Mouse (Mus musculus): ENCODE data around the gene Ncoa7. TPM values are rescaled to one million over a fixed set of nuclear protein-coding genes. Genes with fewer than 3 reads are reported as not detected.

Gene Ncoa7
- polyA plus RNA-seq, 1 experiment from 2014 or later: 19.1 TPM

DNA sequence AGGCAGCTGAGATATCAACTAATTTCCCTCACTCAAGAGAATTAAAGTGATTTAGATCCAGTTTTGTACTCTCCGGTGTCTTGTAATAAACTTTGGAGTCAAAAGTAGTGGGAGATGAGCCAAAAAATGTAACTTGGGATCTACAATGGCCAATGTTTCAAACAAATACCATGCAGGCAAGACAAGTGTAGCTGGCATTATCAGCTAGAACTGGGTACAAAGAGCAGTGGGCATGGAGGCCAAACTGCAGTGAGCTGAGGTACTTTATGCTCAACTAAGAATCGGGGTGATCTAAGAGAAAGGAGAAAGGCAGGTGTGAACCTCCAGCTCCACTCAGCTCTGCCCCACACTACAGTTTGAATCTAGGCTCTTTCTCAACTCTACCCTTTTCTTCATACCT, 28.7 kb downstream of the Ncoa7 start:
- H3K4me2 ChIP-seq (replicated peaks; ENCODE audit: low read depth, low read length): no peak overlapping the region
- H3K9ac ChIP-seq (ENCODE audit: low read depth, low read length): no peak overlapping the region
- H3K4me1 ChIP-seq (ENCODE audit: control insufficient read depth, insufficient read depth, low read length): no peaks in the 10 kb centered on the region
- no peak overlapping the region for H3K4me3 ChIP-seq (ENCODE audit: low read length)
- WGBS: 84% methylated on average over 2 of the region's 2 CpGs
- no peaks in the 10 kb centered on the region for H3K27me3 ChIP-seq (ENCODE audit: control insufficient read depth, insufficient read depth, low read length)
- H3K9me3 ChIP-seq (ENCODE audit: control insufficient read depth, low read length): no peaks in the 10 kb centered on the region
- no peaks in the 10 kb centered on the region for H3K36me3 ChIP-seq (ENCODE audit: control insufficient read depth, insufficient read depth, low read length)
- no peak for ATAC-seq (ENCODE audit: low FRiP score, low TSS enrichment)
- H3K27ac ChIP-seq (ENCODE audit: low read depth, low read length): no peak overlapping the region

DNA sequence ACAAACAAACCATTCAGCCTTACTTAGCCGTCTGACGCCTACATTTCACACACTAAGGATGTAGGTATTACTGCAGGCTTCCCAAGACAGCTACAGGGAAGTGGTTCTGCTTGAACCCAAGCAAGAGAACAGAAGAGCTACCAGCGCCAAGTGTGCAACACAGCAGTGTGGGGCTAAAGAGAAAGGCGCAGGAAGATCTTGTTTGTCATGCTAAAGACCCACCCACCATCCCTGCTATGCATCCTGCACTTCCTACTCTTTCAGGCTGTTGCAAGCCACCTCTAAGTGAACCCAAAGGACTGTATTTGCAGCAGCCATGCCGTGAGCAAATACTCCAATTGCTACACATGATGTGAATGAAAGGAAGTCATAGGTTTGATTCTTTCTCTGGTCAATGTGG, 29.9 kb downstream of the Ncoa7 start:
- Histone ChIP-seq H3K9me3 (ENCODE audit: control insufficient read depth, low read length) (no peaks in the 10 kb centered on the region), H3K9ac (ENCODE audit: low read depth, low read length) (no peak overlapping the region), H3K27ac (ENCODE audit: low read depth, low read length) (no peak overlapping the region), H3K4me2 (replicated peaks; ENCODE audit: low read depth, low read length) (no peak overlapping the region), H3K36me3 (ENCODE audit: control insufficient read depth, insufficient read depth, low read length) (no peaks in the 10 kb centered on the region), H3K4me1 (ENCODE audit: control insufficient read depth, insufficient read depth, low read length) (no peaks in the 10 kb centered on the region), H3K4me3 (ENCODE audit: low read length) (no peak overlapping the region), H3K27me3 (ENCODE audit: control insufficient read depth, insufficient read depth, low read length) (no peaks in the 10 kb centered on the region)
- ATAC-seq (ENCODE audit: low FRiP score, low TSS enrichment): no peak
- 77% methylated on average over 5 of the region's 5 CpGs for WGBS

DNA sequence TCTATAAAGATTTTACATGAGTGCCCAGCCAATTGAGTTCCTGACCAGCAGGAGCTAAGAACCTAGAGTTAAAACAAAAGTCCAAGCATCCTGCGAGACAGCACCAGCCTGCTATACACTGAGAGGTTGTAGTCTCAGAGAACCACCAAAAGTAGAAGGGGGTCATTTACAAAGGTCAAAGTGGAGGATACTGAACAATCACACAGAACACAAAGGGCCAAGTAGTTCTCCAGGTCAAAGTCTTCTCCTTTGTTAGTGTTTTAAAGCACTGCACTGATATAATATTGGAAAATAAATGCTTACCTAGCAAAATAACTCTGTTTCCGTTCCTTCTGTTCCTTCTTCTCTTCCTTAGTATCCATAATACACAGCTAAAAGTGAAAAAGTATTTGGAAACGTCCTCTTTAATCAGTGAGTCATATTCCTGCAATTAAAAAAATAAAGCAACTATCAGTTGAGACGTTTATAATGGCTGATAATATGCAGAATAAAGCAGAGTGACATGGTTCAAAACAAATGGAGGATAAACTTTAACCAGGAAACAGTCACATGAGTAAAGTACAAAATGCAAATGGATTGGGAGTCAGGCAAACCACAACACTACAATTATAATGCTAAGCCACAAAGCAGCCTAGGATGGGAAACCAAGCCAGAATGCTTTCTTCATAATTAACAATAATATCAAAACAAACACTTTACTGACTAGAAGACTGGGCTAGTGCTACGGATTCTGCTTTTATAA, 31.5 kb downstream of the Ncoa7 start:
- 90% methylated on average over 5 of the region's 5 CpGs for WGBS

DNA sequence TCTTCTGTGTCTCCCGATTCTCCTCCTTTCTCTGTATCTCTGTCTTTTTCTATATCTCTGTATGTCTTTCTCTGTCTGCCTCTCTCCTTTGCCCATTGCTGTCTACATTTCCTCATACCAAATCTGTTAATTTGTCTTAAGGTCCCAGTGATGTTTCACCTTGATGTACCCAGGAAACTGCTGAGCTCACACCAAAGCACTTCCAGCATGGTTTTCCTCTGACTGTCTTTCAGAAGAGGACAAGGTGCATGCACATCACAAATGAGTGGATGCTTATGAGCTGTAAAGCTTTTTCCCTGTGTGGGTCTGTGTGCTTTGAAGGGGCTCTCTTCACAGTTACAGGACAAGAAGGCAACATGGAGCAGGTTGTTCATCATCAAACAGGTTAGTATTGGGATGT, 34.3 kb downstream of the Ncoa7 start:
- H3K27ac ChIP-seq (ENCODE audit: low read depth, low read length): no peak overlapping the region
- no peaks in the 10 kb centered on the region for H3K36me3 ChIP-seq (ENCODE audit: control insufficient read depth, insufficient read depth, low read length)
- H3K9ac ChIP-seq (ENCODE audit: low read depth, low read length): no peak overlapping the region
- no peak overlapping the region for H3K4me2 ChIP-seq (replicated peaks; ENCODE audit: low read depth, low read length)
- no peak overlapping the region for H3K4me3 ChIP-seq (ENCODE audit: low read length)
- 100% methylated on average over 1 of the region's 1 CpGs for WGBS
- no peaks in the 10 kb centered on the region for H3K4me1 ChIP-seq (ENCODE audit: control insufficient read depth, insufficient read depth, low read length)
- no peaks in the 10 kb centered on the region for H3K27me3 ChIP-seq (ENCODE audit: control insufficient read depth, insufficient read depth, low read length)
- ATAC-seq (ENCODE audit: low FRiP score, low TSS enrichment): no peak
- H3K9me3 ChIP-seq (ENCODE audit: control insufficient read depth, low read length): no peaks in the 10 kb centered on the region

More for the DNA sequence above, 31.5 kb downstream of the Ncoa7 start:
- Histone ChIP-seq H3K27ac (ENCODE audit: low read depth, low read length) (no peak overlapping the region), H3K4me2 (replicated peaks; ENCODE audit: low read depth, low read length) (no peak overlapping the region), H3K4me3 (ENCODE audit: low read length) (no peak overlapping the region), H3K36me3 (ENCODE audit: control insufficient read depth, insufficient read depth, low read length) (no peaks in the 10 kb centered on the region), H3K9ac (ENCODE audit: low read depth, low read length) (no peak overlapping the region), H3K4me1 (ENCODE audit: control insufficient read depth, insufficient read depth, low read length) (no peaks in the 10 kb centered on the region), H3K27me3 (ENCODE audit: control insufficient read depth, insufficient read depth, low read length) (no peaks in the 10 kb centered on the region), H3K9me3 (ENCODE audit: control insufficient read depth, low read length) (no peaks in the 10 kb centered on the region)
- ATAC-seq (ENCODE audit: low FRiP score, low TSS enrichment): no peak

DNA sequence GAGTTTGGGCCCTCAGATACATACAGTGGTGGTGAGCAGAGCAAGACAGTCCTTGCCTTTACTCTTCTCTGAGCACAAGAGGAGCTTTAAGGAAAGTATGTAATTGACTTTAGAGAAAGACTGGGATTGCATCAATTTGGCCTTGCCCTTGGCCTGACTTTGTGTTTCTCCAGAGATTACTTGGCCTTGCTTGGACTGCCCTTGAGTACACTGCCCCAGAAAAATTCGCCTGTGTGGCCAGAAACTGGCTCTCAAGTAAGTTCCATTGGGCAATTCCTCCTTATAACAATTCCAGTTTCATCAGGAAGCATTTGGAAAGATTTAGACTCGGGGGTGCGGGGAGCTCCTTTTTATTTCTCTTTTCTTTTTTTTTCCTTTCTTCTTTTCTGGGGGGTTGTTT, 34.9 kb downstream of the Ncoa7 start:
- WGBS: 84% methylated on average over 3 of the region's 3 CpGs
- H3K36me3 ChIP-seq (ENCODE audit: control insufficient read depth, insufficient read depth, low read length): no peaks in the 10 kb centered on the region
- no peaks in the 10 kb centered on the region for H3K4me1 ChIP-seq (ENCODE audit: control insufficient read depth, insufficient read depth, low read length)
- H3K4me3 ChIP-seq (ENCODE audit: low read length): no peak overlapping the region
- no peaks in the 10 kb centered on the region for H3K27me3 ChIP-seq (ENCODE audit: control insufficient read depth, insufficient read depth, low read length)
- no peak overlapping the region for H3K9ac ChIP-seq (ENCODE audit: low read depth, low read length)
- H3K4me2 ChIP-seq (replicated peaks; ENCODE audit: low read depth, low read length): no peak overlapping the region
- no peak for ATAC-seq (ENCODE audit: low FRiP score, low TSS enrichment)
- no peak overlapping the region for H3K27ac ChIP-seq (ENCODE audit: low read depth, low read length)
- H3K9me3 ChIP-seq (ENCODE audit: control insufficient read depth, low read length): no peaks in the 10 kb centered on the region

DNA sequence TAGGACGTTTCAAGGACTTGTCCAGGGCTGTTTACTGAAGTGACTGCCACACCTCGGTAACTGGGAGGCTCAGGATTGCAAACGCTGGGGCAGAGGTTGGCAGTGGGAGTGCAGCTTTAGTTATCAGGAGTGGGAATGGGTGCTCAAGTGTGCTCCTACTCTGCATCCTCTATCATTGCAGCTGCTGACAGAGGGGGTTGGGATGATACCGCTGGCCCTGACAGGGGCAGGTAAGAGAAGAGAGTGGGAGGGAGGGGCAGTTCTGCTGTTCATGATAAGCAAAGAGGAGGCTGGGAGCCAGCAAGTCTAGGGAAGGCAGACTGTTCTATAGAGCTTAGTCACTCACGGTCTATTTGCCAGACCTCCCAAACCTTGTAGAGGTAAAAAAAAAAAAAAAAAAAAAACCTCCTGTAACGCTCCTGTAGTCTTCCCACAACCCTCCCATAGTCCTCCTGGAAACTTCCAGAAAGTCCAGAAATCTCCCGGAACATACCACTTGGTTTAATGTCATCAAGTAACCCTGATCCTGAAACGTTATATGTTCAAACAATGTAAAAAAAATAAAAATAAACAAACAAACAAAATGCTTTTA, 39.9 kb downstream of the Ncoa7 start:
- no peak overlapping the region for H3K9ac ChIP-seq (ENCODE audit: low read depth, low read length)
- ATAC-seq (ENCODE audit: low FRiP score, low TSS enrichment): no peak; the same call in 1 of the 2 replicates
- H3K36me3 ChIP-seq (ENCODE audit: control insufficient read depth, insufficient read depth, low read length): no peaks in the 10 kb centered on the region
- no peaks in the 10 kb centered on the region for H3K27me3 ChIP-seq (ENCODE audit: control insufficient read depth, insufficient read depth, low read length)
- H3K4me1 ChIP-seq (ENCODE audit: control insufficient read depth, insufficient read depth, low read length): no peaks in the 10 kb centered on the region
- H3K4me2 ChIP-seq (replicated peaks; ENCODE audit: low read depth, low read length): no peak overlapping the region
- no peak overlapping the region for H3K27ac ChIP-seq (ENCODE audit: low read depth, low read length)
- H3K4me3 ChIP-seq (ENCODE audit: low read length): no peak overlapping the region
- H3K9me3 ChIP-seq (ENCODE audit: control insufficient read depth, low read length): no peaks in the 10 kb centered on the region
- WGBS: 77% methylated on average over 8 of the region's 8 CpGs

DNA sequence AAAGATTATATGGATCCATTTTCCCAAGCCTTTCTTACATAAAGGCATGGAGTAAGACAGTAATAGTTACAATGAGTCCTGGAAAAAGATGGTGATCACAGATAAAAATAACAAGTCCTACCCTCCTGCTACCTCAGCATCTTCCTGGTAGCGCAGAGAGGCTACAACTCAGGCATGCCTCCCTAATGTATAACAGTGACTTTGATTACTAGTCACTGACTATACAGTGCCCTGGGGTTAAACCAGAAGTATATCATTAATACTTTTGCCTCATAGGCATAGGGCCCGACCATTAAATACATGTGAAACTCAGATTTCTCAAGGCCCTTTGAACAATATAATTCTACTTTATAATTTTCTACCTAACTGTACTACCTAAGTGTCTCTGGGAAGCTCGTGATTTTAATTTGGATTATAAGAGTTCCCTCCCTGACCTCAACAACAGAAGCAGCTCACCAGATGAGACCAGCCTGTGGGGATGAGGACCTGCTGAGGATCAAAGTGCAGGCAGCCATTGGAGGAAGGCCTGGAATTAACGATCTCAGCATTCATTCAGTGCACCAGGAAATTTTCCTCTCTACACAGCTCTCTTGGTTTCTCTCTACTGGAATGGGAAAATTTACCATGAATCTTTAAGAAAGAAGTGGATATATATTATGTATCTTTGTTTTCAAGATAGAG, 40.7 kb downstream of the Ncoa7 start:
- WGBS: 85% methylated on average over 4 of the region's 4 CpGs

DNA sequence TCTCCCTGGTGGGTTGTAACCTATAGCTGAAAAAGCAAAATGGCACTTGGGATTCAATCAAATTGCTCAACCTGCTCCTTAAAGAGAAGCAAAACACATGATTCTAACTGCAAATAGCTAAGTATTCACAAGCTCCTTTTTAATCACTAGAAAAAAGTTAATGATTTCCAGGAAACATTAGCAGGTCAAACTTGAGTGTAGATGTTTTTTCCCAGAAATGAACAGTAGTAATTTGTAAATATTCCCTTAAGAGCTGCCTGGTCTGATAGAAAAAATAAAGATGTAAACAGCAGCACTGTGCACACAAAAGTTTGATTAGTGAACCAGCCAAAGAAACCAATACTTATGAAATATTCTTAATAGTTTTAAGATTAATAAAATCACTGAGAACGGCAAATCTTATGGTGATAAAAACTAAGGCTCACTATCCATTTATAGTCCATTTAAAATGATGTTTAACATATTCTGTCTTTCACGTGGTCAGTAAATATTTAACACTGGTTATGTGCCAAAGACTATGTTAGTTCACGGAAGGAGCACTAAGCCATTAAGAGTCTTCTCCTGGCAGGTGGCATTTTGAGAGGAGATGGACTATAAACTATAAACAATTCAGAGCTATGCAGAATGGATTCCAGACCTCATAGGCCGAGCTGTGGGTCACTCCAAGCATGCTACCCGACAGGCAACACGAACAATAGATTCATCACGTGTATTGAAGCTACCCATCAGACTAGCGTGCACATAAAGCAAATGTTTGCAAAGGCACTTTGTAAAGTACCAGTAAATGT, 43.6 kb downstream of the Ncoa7 start:
- no peak overlapping the region for H3K9ac ChIP-seq (ENCODE audit: low read depth, low read length)
- H3K9me3 ChIP-seq (ENCODE audit: control insufficient read depth, low read length): no peaks in the 10 kb centered on the region
- H3K4me2 ChIP-seq (replicated peaks; ENCODE audit: low read depth, low read length): no peak overlapping the region
- no peaks in the 10 kb centered on the region for H3K27me3 ChIP-seq (ENCODE audit: control insufficient read depth, insufficient read depth, low read length)
- no peak overlapping the region for H3K27ac ChIP-seq (ENCODE audit: low read depth, low read length)
- no peak overlapping the region for H3K4me3 ChIP-seq (ENCODE audit: low read length)
- no peaks in the 10 kb centered on the region for H3K36me3 ChIP-seq (ENCODE audit: control insufficient read depth, insufficient read depth, low read length)
- WGBS: 77% methylated on average over 8 of the region's 8 CpGs
- ATAC-seq (ENCODE audit: low FRiP score, low TSS enrichment): no peak
- no peaks in the 10 kb centered on the region for H3K4me1 ChIP-seq (ENCODE audit: control insufficient read depth, insufficient read depth, low read length)

More for the DNA sequence above, 40.7 kb downstream of the Ncoa7 start:
- Histone ChIP-seq H3K4me1 (ENCODE audit: control insufficient read depth, insufficient read depth, low read length) (no peaks in the 10 kb centered on the region), H3K4me3 (ENCODE audit: low read length) (no peak overlapping the region), H3K36me3 (ENCODE audit: control insufficient read depth, insufficient read depth, low read length) (no peaks in the 10 kb centered on the region), H3K9ac (ENCODE audit: low read depth, low read length) (no peak overlapping the region), H3K27me3 (ENCODE audit: control insufficient read depth, insufficient read depth, low read length) (no peaks in the 10 kb centered on the region), H3K9me3 (ENCODE audit: control insufficient read depth, low read length) (no peaks in the 10 kb centered on the region), H3K4me2 (replicated peaks; ENCODE audit: low read depth, low read length) (no peak overlapping the region), H3K27ac (ENCODE audit: low read depth, low read length) (no peak overlapping the region)
- ATAC-seq (ENCODE audit: low FRiP score, low TSS enrichment): no peak

All from kidney, embryonic 14.5 days (tissue).